Mouse (Mus musculus) heart, adult 8-10 months (tissue): ENCODE results near the gene Plekha4. TPM values are rescaled to one million over a fixed set of nuclear protein-coding genes. Genes with fewer than 3 reads are reported as not detected.

Experiments used
- total RNA-seq, 4 experiments: library from RNA; stranded (reverse); gene quantifications; 2 replicates each; pipeline ENCODE4 v1.2.4; 2022

The Plekha4 gene
- total RNA-seq, 4 experiments from 2014 or later, result 2.6 to 4.2 (median 3.0) TPM

Other genes starting within 250 kb of the Plekha4 start
- gene Slc6a21, start 248.8 kb upstream of the Plekha4 start, total RNA-seq, result not detected
- gene Trpm4, start 192.6 kb upstream of the Plekha4 start, total RNA-seq, result 10 to 100 TPM; 23.8 to 36.3 (median 25.4) TPM
- gene Hrc, start 191.0 kb upstream of the Plekha4 start, total RNA-seq, result 1,000 to 10,000 TPM; 1,032 to 1,216 (median 1,081) TPM
- gene Ppfia3, start 159.3 kb upstream of the Plekha4 start, total RNA-seq, result under 1 TPM; 0.11 to 0.33 (median 0.20) TPM
- gene Lin7b, start 155.7 kb upstream of the Plekha4 start, total RNA-seq, result 1 to 10 TPM; 1.0 to 1.5 (median 1.3) TPM
- gene Snrnp70, start 130.6 kb upstream of the Plekha4 start, total RNA-seq, result 100 to 1,000 TPM in 1 of 4 experiments, 10 to 100 TPM in 3; 68.3 to 107 (median 86.7) TPM
- gene Kcna7, start 120.7 kb upstream of the Plekha4 start, total RNA-seq, result 1 to 10 TPM; 5.5 to 8.0 (median 6.9) TPM
- gene Ntf5, start 112.6 kb upstream of the Plekha4 start, total RNA-seq, result under 1 TPM; 0.30 to 0.50 (median 0.36) TPM
- gene Lhb, start 105.5 kb upstream of the Plekha4 start, total RNA-seq, result not detected
- gene Gys1, start 91.5 kb upstream of the Plekha4 start, total RNA-seq, result 100 to 1,000 TPM; 106 to 122 (median 112) TPM
- gene Ruvbl2, start 88.2 kb upstream of the Plekha4 start, total RNA-seq, result 10 to 100 TPM; 23.1 to 31.5 (median 26.8) TPM
- 100 to 1,000 TPM; 164 to 329 (median 254) TPM for gene Ftl1, start 66.4 kb upstream of the Plekha4 start, total RNA-seq
- 10 to 100 TPM; 24.3 to 26.9 (median 26.2) TPM for gene Bax, start 59.4 kb upstream of the Plekha4 start, total RNA-seq
- not detected for gene Tulp2, start 44.5 kb upstream of the Plekha4 start, total RNA-seq
- gene Gm45808, start 39.5 kb upstream of the Plekha4 start, total RNA-seq, result 1 to 10 TPM; 3.8 to 8.5 (median 7.6) TPM
- 10 to 100 TPM; 10.2 to 12.8 (median 11.5) TPM for gene Dhdh, start 37.5 kb upstream of the Plekha4 start, total RNA-seq
- 100 to 1,000 TPM; 130 to 149 (median 139) TPM for gene Nucb1, start 15.9 kb upstream of the Plekha4 start, total RNA-seq
- gene Ppp1r15a, start 62 bp upstream of the Plekha4 start, total RNA-seq, result 10 to 100 TPM; 21.9 to 31.6 (median 28.0) TPM
- gene Hsd17b14, start 28.6 kb downstream of the Plekha4 start, total RNA-seq, result 1 to 10 TPM in 3 of 4 experiments, under 1 TPM in 1; 0.40 to 2.0 (median 1.1) TPM
- gene Bcat2, start 43.8 kb downstream of the Plekha4 start, total RNA-seq, result 100 to 1,000 TPM; 295 to 316 (median 308) TPM
- not detected for gene Fgf21, start 89.2 kb downstream of the Plekha4 start, total RNA-seq
- gene Fut1, start 91.0 kb downstream of the Plekha4 start, total RNA-seq, result not detected
- under 1 TPM; 0.20 to 0.53 (median 0.35) TPM for gene Izumo1, start 95.5 kb downstream of the Plekha4 start, total RNA-seq
- gene Rasip1, start 101.2 kb downstream of the Plekha4 start, total RNA-seq, result 10 to 100 TPM; 17.8 to 27.2 (median 26.2) TPM
- gene Mamstr, start 113.6 kb downstream of the Plekha4 start, total RNA-seq, result 1 to 10 TPM; 2.0 to 5.9 (median 5.1) TPM
- 1 to 10 TPM in 1 of 4 experiments, under 1 TPM in 3; 0.19 to 1.5 (median 0.58) TPM for gene Fut2, start 140.1 kb downstream of the Plekha4 start, total RNA-seq
- under 1 TPM in 2 of 4 experiments, not detected in 2; 0.22 to 0.25 TPM for gene Ntn5, start 157.7 kb downstream of the Plekha4 start, total RNA-seq
- gene Sec1, start 168.1 kb downstream of the Plekha4 start, total RNA-seq, result under 1 TPM in 3 of 4 experiments, not detected in 1; 0.16 to 0.25 (median 0.23) TPM
- gene Car11, start 173.5 kb downstream of the Plekha4 start, total RNA-seq, result 1 to 10 TPM; 5.5 to 8.7 (median 8.1) TPM
- 100 to 1,000 TPM in 3 of 4 experiments, 10 to 100 TPM in 1; 72.2 to 183 (median 152) TPM for gene Dbp, start 178.8 kb downstream of the Plekha4 start, total RNA-seq
- gene Rpl18, start 189.1 kb downstream of the Plekha4 start, total RNA-seq, result 100 to 1,000 TPM; 552 to 697 (median 598) TPM
- gene Sphk2, start 191.7 kb downstream of the Plekha4 start, total RNA-seq, result 10 to 100 TPM; 15.3 to 19.3 (median 18.4) TPM
- under 1 TPM; 0.19 to 0.55 (median 0.44) TPM for gene Fam83e, start 194.9 kb downstream of the Plekha4 start, total RNA-seq
- not detected for gene Spaca4, start 199.5 kb downstream of the Plekha4 start, total RNA-seq